Mouse (Mus musculus) heart, embryonic 14.5 days (tissue): ENCODE results near the gene Fabp2. TPM values are rescaled to one million over a fixed set of nuclear protein-coding genes. Genes with fewer than 3 reads are reported as not detected.

Experiments used
- ATAC-seq: fragments of 200-750 bp; cut with Nextera tagmentation; 2 replicates; pipeline ENCODE4 v1.8.0; 2017; ENCODE audit warnings: low read depth, moderate TSS enrichment; ENCODE audit not compliant: insufficient number of reproducible peaks, insufficient read depth, low FRiP score
- H3K27ac ChIP-seq, 2 experiments: fragments of 200-500 bp in 1 of 2; fragments of 300-500 bp in 1 of 2; sonication (generic) in 1 of 2; replicated peaks in 1 of 2; 2 replicates each; pipeline ENCODE4 v1.5.1; 2012 to 2014; ENCODE audit warnings: low read depth in 2 of 2, low read length in 2 of 2, control low read depth in 1 of 2, mild to moderate bottlenecking in 1 of 2, mixed read lengths in 1 of 2; ENCODE audit not compliant: control insufficient read depth in 1 of 2, insufficient read depth in 1 of 2
- H3K27me3 ChIP-seq: fragments of 300-500 bp; sonication (generic); 2 replicates; pipeline ENCODE4 v1.6.1; 2014; ENCODE audit warnings: mild to moderate bottlenecking, low read length, control low read depth; ENCODE audit not compliant: control insufficient read depth, insufficient read depth
- H3K36me3 ChIP-seq: fragments of 300-500 bp; sonication (generic); 2 replicates; pipeline ENCODE4 v1.6.1; 2014; ENCODE audit warnings: mild to moderate bottlenecking, control low read depth, low read length, mixed read lengths; ENCODE audit not compliant: control insufficient read depth, insufficient read depth
- H3K4me1 ChIP-seq, 2 experiments: fragments of 200-500 bp in 1 of 2; fragments of 300-500 bp in 1 of 2; sonication (generic) in 1 of 2; 2 replicates each; pipeline ENCODE4 v1.6.1; 2012 to 2014; ENCODE audit warnings: low read length in 2 of 2, control low read depth in 1 of 2, mixed read lengths in 1 of 2; ENCODE audit not compliant: control insufficient read depth in 2 of 2, insufficient read depth in 2 of 2
- H3K4me2 ChIP-seq: fragments of 300-500 bp; sonication (generic); 2 replicates; pipeline ENCODE4 v1.6.1; 2014; ENCODE audit warnings: mild to moderate bottlenecking, low read length
- H3K4me3 ChIP-seq, 2 experiments: fragments of 200-500 bp in 1 of 2; fragments of 300-500 bp in 1 of 2; sonication (generic) in 1 of 2; 2 replicates each; pipeline ENCODE4 v1.5.1; 2012 to 2014; ENCODE audit warnings: low read length in 2 of 2, mild to moderate bottlenecking in 2 of 2, control low read depth in 1 of 2, low read depth in 1 of 2, moderate library complexity in 1 of 2; ENCODE audit not compliant: control insufficient read depth in 1 of 2, insufficient read depth in 1 of 2
- H3K9ac ChIP-seq: fragments of 300-500 bp; sonication (generic); 2 replicates; pipeline ENCODE4 v1.6.1; 2014; ENCODE audit warnings: mild to moderate bottlenecking, low read length
- H3K9me3 ChIP-seq: fragments of 300-500 bp; sonication (generic); 2 replicates; pipeline ENCODE4 v1.6.1; 2016; ENCODE audit warnings: low read length, control low read depth; ENCODE audit not compliant: control insufficient read depth
- WGBS: fragments of 180-500 bp; shearing (Covaris S2); extraction: QIAGEN DNeasy Blood & Tissue Kit; methylation state at CpG from one replicate; pipeline ENCODE4 v1.1.7; 2014; 5-methylcytosine and 5-hydroxymethylcytosine counted together
- polyA plus RNA-seq: library from polyadenylated mRNA; unstranded; fragments of >200 nt; fragmentation: Nextera tagmentation; extraction: Ambion mirVana; gene quantifications from 2 replicates; pipeline ENCODE4 v1.2.1, GENCODE M21; 2014

The Fabp2 gene
- not detected in 2 replicates for polyA plus RNA-seq

DNA sequence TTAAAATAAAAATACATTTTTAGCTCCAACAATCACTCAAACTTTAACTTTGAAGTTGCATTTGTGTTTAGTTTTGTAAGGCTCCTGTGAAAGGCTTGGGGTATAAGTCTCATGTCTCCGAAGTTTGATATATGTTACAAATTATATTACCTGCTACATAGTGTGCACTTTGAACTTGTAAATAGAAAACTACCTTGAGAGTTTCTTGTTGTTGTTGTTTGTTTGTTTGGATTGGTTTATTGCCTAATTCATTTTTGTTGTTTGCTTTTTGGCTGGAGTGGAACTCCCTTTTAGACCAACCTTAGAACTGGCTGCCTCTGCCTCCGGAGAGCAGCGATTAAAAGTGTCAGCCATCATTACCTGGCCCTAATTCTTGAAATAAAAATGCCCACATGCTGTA, at the start of gene Fabp2:
Fabp2 (plus strand) TSS at position 301 of the 400 bp plus-strand sequence.
- H3K4me2 ChIP-seq = no peak within 1 kb of the TSS
- H3K4me3 ChIP-seq = no peak within 1 kb of the TSS
- H3K27ac ChIP-seq = no peak within 1 kb of the TSS
- H3K36me3 ChIP-seq = no peaks in the 10 kb centered on the region
- ATAC-seq = no peak
- no peak within 1 kb of the TSS for H3K9ac ChIP-seq
- 88% methylated on average over 3 of the region's 3 CpGs for WGBS
- no peaks in the 10 kb centered on the region for H3K27me3 ChIP-seq
- H3K9me3 ChIP-seq = no peaks in the 10 kb centered on the region
- no peaks in the 10 kb centered on the region for H3K4me1 ChIP-seq

DNA sequence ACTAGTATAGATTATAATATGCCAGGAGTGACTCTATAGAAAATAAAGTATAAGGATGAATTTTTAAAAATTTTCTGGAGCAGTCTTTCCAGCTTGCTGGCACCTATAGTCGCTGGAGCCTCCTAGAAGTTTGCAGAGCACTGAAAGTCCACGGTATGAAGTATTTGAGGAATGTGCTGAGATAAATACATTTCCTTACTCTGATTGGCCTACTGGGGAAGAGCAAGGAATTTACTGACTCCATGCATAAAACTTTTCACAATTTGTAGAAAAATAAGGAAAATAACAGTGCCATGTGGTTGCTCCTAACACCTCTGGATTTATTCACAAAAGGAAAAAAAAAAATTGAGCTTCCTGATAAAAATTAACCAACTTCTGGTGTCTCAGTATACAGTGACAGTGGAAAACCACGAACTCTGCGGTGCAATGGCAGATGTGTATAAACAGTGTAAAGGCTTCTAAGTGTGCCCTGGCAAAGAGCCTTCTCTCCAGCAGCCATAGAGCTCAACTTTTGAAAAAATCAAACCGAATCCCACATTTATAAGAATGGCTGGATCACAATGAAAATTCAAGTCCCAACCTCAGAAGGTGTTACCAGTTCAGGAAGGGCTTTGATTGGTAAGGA, 46.4 kb upstream of the Fabp2 start:
- Histone ChIP-seq H3K27ac (no peak overlapping the region; a peak in 1 of 4 replicates), H3K4me2 (no peak overlapping the region), H3K27me3 (no peaks in the 10 kb centered on the region), H3K9ac (no peak overlapping the region), H3K4me1 (no peaks in the 10 kb centered on the region; a peak in 1 of 4 replicates), H3K4me3 (no peak overlapping the region), H3K9me3 (no peaks in the 10 kb centered on the region), H3K36me3 (no peaks in the 10 kb centered on the region)
- ATAC-seq = no peak
- WGBS = 49% methylated on average over 5 of the region's 5 CpGs

DNA sequence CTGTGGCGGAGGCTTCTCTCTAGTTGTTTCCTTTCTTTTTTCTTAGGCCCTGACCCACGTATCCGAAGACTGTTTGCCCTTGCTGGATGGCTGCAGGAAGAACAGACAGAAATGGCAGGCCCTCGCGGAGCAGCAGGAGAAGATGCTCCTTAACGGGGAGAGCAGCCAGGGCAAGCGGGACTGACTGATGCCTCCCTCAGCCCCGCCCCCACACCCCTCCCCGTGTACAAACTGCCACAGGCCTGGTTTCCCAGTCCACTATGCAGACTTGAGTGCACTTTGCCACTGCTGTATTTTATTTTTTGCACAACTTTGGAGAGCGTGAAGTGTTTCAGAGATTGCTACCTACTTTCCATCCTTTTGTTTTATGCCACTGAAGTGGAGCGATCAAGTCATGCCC, 39.7 kb upstream of the Fabp2 start:
- Histone ChIP-seq H3K4me1 (no peaks in the 10 kb centered on the region; a peak in 1 of 4 replicates), H3K27me3 (no peaks in the 10 kb centered on the region), H3K4me3 (no peak overlapping the region), H3K36me3 (no peaks in the 10 kb centered on the region), H3K9ac (no peak overlapping the region), H3K9me3 (no peaks in the 10 kb centered on the region), H3K4me2 (peak overlapping the region; percentile 11; the same call in 1 of the 2 replicates), H3K27ac (no peak overlapping the region)
- ATAC-seq = no peak
- WGBS = 51% methylated on average over 11 of the region's 11 CpGs

DNA sequence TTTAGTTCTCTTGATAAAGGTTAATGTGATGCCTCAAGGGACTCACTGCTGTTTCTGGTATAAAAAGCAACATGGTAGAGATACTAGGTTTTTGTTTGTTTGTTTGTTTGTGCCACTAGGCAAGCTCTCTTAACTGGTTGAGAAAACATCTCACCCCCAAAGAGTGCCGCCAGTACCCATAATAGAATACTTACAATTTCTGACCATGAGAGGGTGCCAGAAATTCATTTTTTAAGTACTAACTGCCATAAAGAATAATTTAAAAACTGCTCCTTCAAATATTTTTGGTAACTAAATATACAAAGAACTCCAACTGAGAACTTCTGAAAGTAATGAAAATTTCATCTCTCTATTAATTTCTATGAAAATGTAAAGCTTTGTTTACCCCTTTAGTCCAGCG, 35.0 kb upstream of the Fabp2 start:
- Histone ChIP-seq H3K9ac (no peak overlapping the region), H3K27ac (no peak overlapping the region), H3K4me1 (no peaks in the 10 kb centered on the region; a peak in 1 of 4 replicates), H3K9me3 (no peaks in the 10 kb centered on the region), H3K4me3 (no peak overlapping the region), H3K4me2 (no peak overlapping the region), H3K36me3 (no peaks in the 10 kb centered on the region), H3K27me3 (no peaks in the 10 kb centered on the region)
- 73% methylated on average over 2 of the region's 2 CpGs for WGBS
- ATAC-seq = no peak

DNA sequence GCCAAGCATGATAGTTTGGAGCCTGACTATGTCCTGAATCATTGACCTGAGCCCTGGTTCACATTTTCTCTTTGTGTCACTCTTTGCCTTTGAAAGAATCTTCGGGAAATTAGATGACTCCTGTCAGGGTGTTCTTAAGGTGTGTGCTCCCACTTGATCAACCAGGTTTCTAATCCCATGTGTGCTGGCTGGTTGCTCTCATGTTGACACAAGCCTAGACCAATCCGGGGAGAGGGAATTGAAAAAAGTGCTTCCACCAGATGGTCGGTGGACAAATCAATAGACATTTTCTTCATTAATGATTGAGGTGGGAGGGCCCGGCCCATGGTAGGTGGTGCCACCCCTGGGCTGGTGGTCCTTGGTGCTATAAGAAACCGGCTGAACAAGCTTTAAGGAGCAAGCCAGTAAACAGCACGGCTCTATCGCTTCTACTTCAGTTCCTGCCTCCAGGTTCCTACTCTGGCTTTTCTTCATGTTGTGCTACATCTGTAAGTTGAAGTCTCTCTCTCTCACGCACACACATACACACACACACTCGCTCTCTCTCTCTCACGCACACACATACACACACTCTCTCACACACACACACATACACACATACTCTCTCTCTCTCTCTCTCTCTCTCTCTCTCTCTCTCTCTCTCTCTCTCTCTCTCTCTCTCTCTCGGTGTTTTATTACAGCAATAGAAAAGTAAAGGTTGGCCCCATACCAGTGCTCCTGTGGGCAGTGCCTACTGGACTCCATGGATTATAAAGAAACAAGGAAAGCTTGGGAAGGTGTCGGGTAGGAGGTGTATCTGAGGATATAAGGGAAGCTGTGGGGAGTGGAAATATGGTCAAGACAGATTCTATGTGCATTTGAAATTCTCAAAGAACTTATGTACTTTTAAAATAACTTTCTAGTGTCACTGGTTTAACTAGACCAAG, 34.0 kb upstream of the Fabp2 start:
- ATAC-seq = no peak
- Histone ChIP-seq H3K4me3 (no peak overlapping the region), H3K9me3 (no peaks in the 10 kb centered on the region), H3K4me2 (no peak overlapping the region), H3K4me1 (no peaks in the 10 kb centered on the region), H3K9ac (no peak overlapping the region), H3K27me3 (no peaks in the 10 kb centered on the region), H3K27ac (no peak overlapping the region), H3K36me3 (no peaks in the 10 kb centered on the region)
- 83% methylated on average over 12 of the region's 12 CpGs for WGBS

DNA sequence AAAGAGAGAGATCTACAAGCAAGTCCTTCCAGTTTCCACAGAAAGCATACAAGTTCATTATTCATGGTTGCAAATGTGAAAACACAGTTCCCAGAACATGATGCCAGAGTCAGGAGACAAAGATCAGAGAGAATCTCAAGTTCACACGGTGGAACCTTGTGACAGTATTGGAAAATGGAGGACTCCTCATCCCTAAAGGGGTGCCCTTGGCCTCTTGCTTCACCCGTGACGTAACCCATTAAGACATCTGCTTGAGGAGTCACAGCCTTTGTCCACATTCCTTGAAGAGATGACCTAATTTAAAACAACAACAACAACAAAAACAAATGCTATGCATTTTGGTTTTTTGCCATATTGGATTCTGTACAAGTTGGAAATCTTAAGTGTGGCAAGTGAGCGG, 29.8 kb upstream of the Fabp2 start:
- no peak overlapping the region for H3K4me3 ChIP-seq
- no peaks in the 10 kb centered on the region for H3K4me1 ChIP-seq
- no peaks in the 10 kb centered on the region for H3K9me3 ChIP-seq
- H3K36me3 ChIP-seq = no peaks in the 10 kb centered on the region
- no peak overlapping the region for H3K9ac ChIP-seq
- H3K4me2 ChIP-seq = no peak overlapping the region
- no peak overlapping the region for H3K27ac ChIP-seq
- no peak for ATAC-seq
- 85% methylated on average over 4 of the region's 4 CpGs for WGBS
- H3K27me3 ChIP-seq = no peaks in the 10 kb centered on the region

DNA sequence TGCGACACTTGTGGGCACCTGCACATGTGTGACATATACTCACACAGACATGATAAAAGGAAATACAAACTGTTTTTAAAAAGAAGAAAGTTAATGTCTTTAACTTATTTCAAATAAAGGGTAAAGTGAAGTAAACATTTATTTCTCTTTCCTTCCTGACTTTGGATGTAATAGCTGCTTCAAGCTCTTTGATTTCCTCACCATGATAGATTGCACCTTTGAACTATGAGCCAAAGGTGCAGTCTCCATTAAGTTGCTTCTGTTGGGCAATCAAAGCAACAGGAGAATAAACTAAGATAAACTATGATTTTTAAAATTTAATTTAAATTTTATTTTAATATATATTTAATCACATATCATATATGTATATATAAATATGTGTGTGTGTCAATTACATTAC, 26.6 kb upstream of the Fabp2 start:
- Histone ChIP-seq H3K27me3 (no peaks in the 10 kb centered on the region), H3K9ac (no peak overlapping the region), H3K4me1 (no peaks in the 10 kb centered on the region), H3K27ac (no peak overlapping the region), H3K4me2 (no peak overlapping the region), H3K4me3 (no peak overlapping the region), H3K9me3 (no peaks in the 10 kb centered on the region), H3K36me3 (no peaks in the 10 kb centered on the region)
- no peak for ATAC-seq
- WGBS = 96% methylated on average over 1 of the region's 1 CpGs
